18 mouse cellular contexts compared by ENCODE assay signal in genomic region chr13:51295872-51296271, GRCm38 (mm10).
DNase-seq lines count a peak whose midpoint lies in the region; ATAC-seq and TF ChIP-seq lines count a peak whose summit lies in the region.
"Had no signal": no experiment of that assay in that cellular context is flagged by ENCODE, and none has a peak within 500 bp of the region (broad histone marks: within the 10 kb centered on the region; RNA-seq: fewer than 3 reads in every experiment).

No protein-coding gene starts in this region.

- H3K27ac ChIP-seq in heart, embryonic 10.5 days: peak overlapping the region; percentile 64; the same call in 1 of the 2 replicates
- no peak overlapping the region for H3K27ac ChIP-seq in lung, embryonic 16.5 days (ENCODE audit: low read length)
- no peak overlapping the region for H3K27ac ChIP-seq in stomach, postnatal 0 days (replicated peaks)
- H3K27ac ChIP-seq: gastrocnemius, adult 2 months; hindbrain, embryonic 15.5 days; layer of hippocampus, adult 2 months; macrophage; neural tube, embryonic 13.5 days had no signal

- no peak for TF ChIP-seq EP300 in stomach, postnatal 0 days (optimal IDR thresholded peaks at IDR 0.05)

- 67% methylated on average over 3 of the region's 3 CpGs for WGBS in heart, embryonic 10.5 days
- WGBS in lung, embryonic 16.5 days: 44% methylated on average over 3 of the region's 3 CpGs
- 23% methylated on average over 3 of the region's 3 CpGs for WGBS in lung, adult 2 months
- 42% methylated on average over 3 of the region's 3 CpGs for WGBS in stomach, postnatal 0 days

- TF ChIP-seq CTCF in lung, adult 2 months (IDR thresholded peaks at IDR 0.05; ENCODE audit: insufficient read depth, low read length): no peak
- no peak for TF ChIP-seq CTCF in stomach, postnatal 0 days (IDR thresholded peaks at IDR 0.05; ENCODE audit: low read depth)

- no peak overlapping the region for H3K9ac ChIP-seq in lung, embryonic 16.5 days (ENCODE audit: low read length)
- no peak overlapping the region for H3K9ac ChIP-seq in stomach, postnatal 0 days (ENCODE audit: low read length)
- H3K9ac ChIP-seq: hindbrain, embryonic 15.5 days; neural tube, embryonic 13.5 days had no signal

- H3K4me2 ChIP-seq in lung, embryonic 16.5 days (ENCODE audit: low read depth, low read length): no peak overlapping the region
- no peak overlapping the region for H3K4me2 ChIP-seq in stomach, postnatal 0 days (replicated peaks; ENCODE audit: low read depth)
- H3K4me2 ChIP-seq: hindbrain, embryonic 15.5 days; neural tube, embryonic 13.5 days had no signal

- no peaks in the 10 kb centered on the region for H3K9me3 ChIP-seq in heart, embryonic 10.5 days
- no peaks in the 10 kb centered on the region for H3K9me3 ChIP-seq in lung, embryonic 16.5 days (ENCODE audit: control insufficient read depth, low read length)
- no peaks in the 10 kb centered on the region for H3K9me3 ChIP-seq in stomach, postnatal 0 days (ENCODE audit: control insufficient read depth, low read length)
- H3K9me3 ChIP-seq: hindbrain, embryonic 15.5 days had no signal

- peak; percentile 52 for ATAC-seq in lung, embryonic 16.5 days (ENCODE audit: low read depth)
- peak; percentile 42 for ATAC-seq in stomach, postnatal 0 days (ENCODE audit: low FRiP score, low TSS enrichment)
- ATAC-seq: forebrain, embryonic 16.5 days; midbrain, embryonic 16.5 days had no signal

- TF ChIP-seq POLR2A in lung, adult 2 months (IDR thresholded peaks at IDR 0.05; ENCODE audit: borderline replicate concordance, extremely low read depth, low read depth, low read length): no peak

- DNase-seq in heart, embryonic 10.5 days (ENCODE audit: low spot score): no peak
- DNase-seq in heart, postnatal 4 days: no peak
- no peak for DNase-seq in lung, adult 2 months
- DNase-seq in fat pad, adult 2 months (ENCODE audit: extremely low read depth, low read depth, low spot score): peak; percentile 26
- no peak for DNase-seq in stomach, postnatal 0 days (ENCODE audit: low spot score)
- no peak for DNase-seq in cerebellum, postnatal 10 days
- no peak for DNase-seq in thymus, postnatal 0 days (ENCODE audit: low spot score)
- DNase-seq: cerebellum, adult 8-10 months; gastrocnemius, adult 2 months; kidney, adult 9 months; liver had no signal

- peaks cover 36% of the 10 kb centered on the region for H3K4me1 ChIP-seq in heart, embryonic 10.5 days
- H3K4me1 ChIP-seq in lung, embryonic 16.5 days (replicated peaks; ENCODE audit: control insufficient read depth, insufficient read depth, low read length): peaks cover 3% of the 10 kb centered on the region; the same call in 1 of the 2 replicates
- peaks cover 17% of the 10 kb centered on the region for H3K4me1 ChIP-seq in lung, adult 2 months (ENCODE audit: control insufficient read depth, insufficient read depth, low read length)
- H3K4me1 ChIP-seq in stomach, postnatal 0 days (replicated peaks; ENCODE audit: control insufficient read depth, insufficient read depth): no peaks in the 10 kb centered on the region
- H3K4me1 ChIP-seq: hindbrain, embryonic 15.5 days had no signal

- H3K36me3 ChIP-seq in heart, embryonic 10.5 days: no peaks in the 10 kb centered on the region
- no peaks in the 10 kb centered on the region for H3K36me3 ChIP-seq in lung, embryonic 16.5 days (ENCODE audit: control insufficient read depth, insufficient read depth, low read length)
- no peaks in the 10 kb centered on the region for H3K36me3 ChIP-seq in stomach, postnatal 0 days (ENCODE audit: control insufficient read depth, insufficient read depth, low read length)
- H3K36me3 ChIP-seq: hindbrain, embryonic 15.5 days; neural tube, embryonic 13.5 days had no signal

- H3K27me3 ChIP-seq in heart, embryonic 10.5 days (ENCODE audit: insufficient read depth, poor library complexity, severe bottlenecking): no peaks in the 10 kb centered on the region
- no peaks in the 10 kb centered on the region for H3K27me3 ChIP-seq in lung, embryonic 16.5 days (ENCODE audit: control insufficient read depth, insufficient read depth, low read depth, low read length)
- no peaks in the 10 kb centered on the region for H3K27me3 ChIP-seq in stomach, postnatal 0 days (ENCODE audit: control insufficient read depth, insufficient read depth, low read length)
- H3K27me3 ChIP-seq: hindbrain, embryonic 15.5 days; neural tube, embryonic 13.5 days had no signal

- no peak overlapping the region for H3K4me3 ChIP-seq in heart, embryonic 10.5 days
- no peak overlapping the region for H3K4me3 ChIP-seq in lung, embryonic 16.5 days (ENCODE audit: low read length)
- H3K4me3 ChIP-seq in lung, adult 2 months (replicated peaks; ENCODE audit: extremely low read depth, low read depth, low read length): no peak overlapping the region
- H3K4me3 ChIP-seq in stomach, postnatal 0 days (ENCODE audit: low read depth, low read length): no peak overlapping the region
- H3K4me3 ChIP-seq: gastrocnemius, adult 2 months; hindbrain, embryonic 15.5 days; layer of hippocampus, adult 2 months; neural tube, embryonic 13.5 days had no signal
